Mouse (Mus musculus): ENCODE data around the gene Hs2st1.

- TF ChIP-seq CTCF (IDR thresholded peaks at IDR 0.05; ENCODE audit: low read depth): no peak
- no peak for TF ChIP-seq EP300 (IDR thresholded peaks at IDR 0.05; ENCODE audit: low read depth)
These were observed 158.9 kb downstream of the Hs2st1 start for GRCm38 (mm10) chr3:144411051-144411542.
